Mouse (Mus musculus) erythroblast, embryonic 14.5 days (primary cell): ENCODE results near the gene Nradd. TPM values are rescaled to one million over a fixed set of nuclear protein-coding genes. Genes with fewer than 3 reads are reported as not detected.

Source experiments
- H3K27me3 ChIP-seq: 2 replicates; pipeline ENCODE4 v1.6.1; 2012; ENCODE audit warnings: inconsistent platforms; ENCODE audit not compliant: control insufficient read depth
- H3K36me3 ChIP-seq: 2 replicates; pipeline ENCODE4 v1.6.1; 2012; ENCODE audit warnings: mild to moderate bottlenecking, inconsistent platforms; ENCODE audit not compliant: control insufficient read depth
- H3K4me1 ChIP-seq: 2 replicates; pipeline ENCODE4 v1.6.1; 2012; ENCODE audit warnings: inconsistent platforms; ENCODE audit not compliant: control insufficient read depth
- H3K4me3 ChIP-seq: replicated peaks from 2 replicates; pipeline ENCODE3; 2012; ENCODE audit warnings: moderate library complexity, mild to moderate bottlenecking, inconsistent platforms
- H3K9me3 ChIP-seq: 2 replicates; pipeline ENCODE4 v1.6.1; 2012; ENCODE audit warnings: low read length, inconsistent platforms, mixed read lengths; ENCODE audit not compliant: control insufficient read depth
- GATA1 ChIP-seq: IDR thresholded peaks from 2 replicates; pipeline ENCODE4 v1.6.1; 2012; ENCODE audit warnings: low read length, inconsistent platforms, mixed read lengths
- TAL1 ChIP-seq: IDR thresholded peaks from 3 replicates; pipeline ENCODE4 v1.6.1; 2012; ENCODE audit warnings: low read length, inconsistent platforms, mixed read lengths
- polyA plus RNA-seq: library from polyadenylated mRNA; stranded (reverse); fragments of >175 nt; gene quantifications from 2 replicates; pipeline ENCODE4 v1.2.3, GENCODE M21; 2012

Gene Nradd
- polyA plus RNA-seq, 1 experiment, result 0.05 TPM

DNA sequence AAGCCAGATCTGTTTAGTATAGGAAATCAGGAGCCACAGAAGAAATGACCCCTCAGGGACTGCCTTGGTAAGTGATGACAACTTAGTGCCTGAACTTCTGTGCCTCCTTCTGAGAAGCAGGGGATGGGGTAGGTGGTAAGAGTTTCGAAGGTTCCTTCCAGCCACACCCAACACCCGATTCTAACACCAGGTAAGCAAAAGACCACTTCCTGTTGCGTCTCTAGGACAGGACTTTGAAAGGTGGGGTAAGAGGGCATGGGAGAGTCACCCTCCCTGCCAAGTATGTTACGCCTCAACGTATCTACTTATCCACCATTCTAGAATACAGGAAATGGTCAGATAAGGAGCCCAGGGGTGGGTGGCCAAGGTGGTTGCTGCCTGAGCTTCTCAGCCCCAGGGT is 16.8 kb upstream of the Nradd start:
- H3K27me3 ChIP-seq, result no peaks in the 10 kb centered on the region; the same call in 1 of the 2 replicates
- H3K9me3 ChIP-seq, result no peaks in the 10 kb centered on the region
- TF ChIP-seq GATA1, result no peak
- TF ChIP-seq TAL1, result no peak
- H3K4me1 ChIP-seq, result peaks cover 9% of the 10 kb centered on the region
- peaks cover 3% of the 10 kb centered on the region; the same call in 1 of the 2 replicates for H3K36me3 ChIP-seq
- no peak overlapping the region for H3K4me3 ChIP-seq

DNA sequence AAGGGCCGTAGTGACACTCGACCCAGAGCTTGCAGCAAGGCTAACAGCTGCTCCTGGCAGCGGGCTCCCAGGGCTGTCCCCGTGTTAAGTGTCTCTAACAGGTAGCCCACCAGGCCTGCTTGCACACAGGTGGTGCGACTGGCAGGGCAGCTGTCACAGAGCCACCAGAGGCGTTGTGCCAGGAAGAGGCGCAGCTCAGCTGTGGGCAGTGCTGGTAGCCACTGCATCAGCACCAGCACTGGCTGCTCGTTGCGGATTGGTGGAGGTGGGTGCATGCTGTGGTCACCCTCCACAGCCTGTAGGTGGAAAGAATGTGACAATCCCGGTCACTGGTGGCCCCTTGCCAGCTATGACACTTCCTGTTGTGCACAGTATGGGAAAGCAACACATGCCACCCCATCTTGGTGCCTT is 14.4 kb upstream of the Nradd start:
- no peaks in the 10 kb centered on the region for H3K27me3 ChIP-seq
- no peak for TF ChIP-seq GATA1
- TF ChIP-seq TAL1, result no peak
- no peaks in the 10 kb centered on the region for H3K4me1 ChIP-seq
- H3K4me3 ChIP-seq, result no peak overlapping the region
- no peaks in the 10 kb centered on the region for H3K9me3 ChIP-seq
- peaks cover 5% of the 10 kb centered on the region for H3K36me3 ChIP-seq

DNA sequence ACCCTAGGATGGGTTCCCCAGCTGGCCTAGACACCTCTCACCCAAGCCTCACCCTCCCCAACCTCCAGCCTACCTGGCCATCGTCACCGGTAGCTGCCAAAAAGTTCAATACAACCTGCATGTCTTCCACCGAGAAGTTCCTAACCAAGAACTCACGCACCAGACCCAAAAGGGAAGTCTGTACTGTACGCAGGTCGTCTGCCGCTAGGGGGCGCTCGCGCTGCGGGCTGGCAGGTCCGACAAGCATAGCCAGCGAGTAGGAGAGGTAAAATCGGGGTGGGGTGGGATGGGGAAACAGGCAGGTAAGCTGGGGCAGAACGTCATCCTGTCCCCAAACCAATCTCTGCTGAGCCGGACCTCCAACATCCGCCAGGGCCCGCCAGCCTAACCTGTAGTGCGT is 11.0 kb upstream of the Nradd start:
- Histone ChIP-seq H3K4me3 (no peak overlapping the region), H3K27me3 (no peaks in the 10 kb centered on the region), H3K4me1 (no peaks in the 10 kb centered on the region), H3K9me3 (no peaks in the 10 kb centered on the region), H3K36me3 (peaks cover 12% of the 10 kb centered on the region)
- TF ChIP-seq GATA1, result no peak

DNA sequence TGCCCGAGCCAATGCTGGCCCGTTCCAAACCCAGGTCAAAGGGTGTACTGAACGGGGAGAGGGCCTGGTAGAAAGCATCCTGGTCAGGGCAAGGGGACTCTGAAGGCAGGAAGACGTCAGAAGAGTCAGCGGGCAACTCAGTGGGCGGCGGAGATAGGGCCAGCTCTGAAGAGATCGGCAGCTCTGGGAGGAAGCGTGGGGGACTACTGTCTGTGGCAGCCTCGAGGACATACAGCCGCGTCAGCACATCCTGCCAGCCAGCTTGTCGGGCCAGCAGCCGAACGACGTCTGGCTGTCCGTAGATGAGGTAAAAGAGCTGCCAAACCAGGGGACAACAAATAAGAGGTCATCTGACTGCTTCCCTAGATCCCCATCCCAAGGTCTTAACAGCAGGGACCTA is 9.6 kb upstream of the Nradd start:
- H3K9me3 ChIP-seq, result no peaks in the 10 kb centered on the region
- TF ChIP-seq TAL1, result no peak
- TF ChIP-seq GATA1, result no peak
- peaks cover 12% of the 10 kb centered on the region for H3K36me3 ChIP-seq
- no peaks in the 10 kb centered on the region for H3K27me3 ChIP-seq
- no peaks in the 10 kb centered on the region for H3K4me1 ChIP-seq
- no peak overlapping the region for H3K4me3 ChIP-seq

DNA sequence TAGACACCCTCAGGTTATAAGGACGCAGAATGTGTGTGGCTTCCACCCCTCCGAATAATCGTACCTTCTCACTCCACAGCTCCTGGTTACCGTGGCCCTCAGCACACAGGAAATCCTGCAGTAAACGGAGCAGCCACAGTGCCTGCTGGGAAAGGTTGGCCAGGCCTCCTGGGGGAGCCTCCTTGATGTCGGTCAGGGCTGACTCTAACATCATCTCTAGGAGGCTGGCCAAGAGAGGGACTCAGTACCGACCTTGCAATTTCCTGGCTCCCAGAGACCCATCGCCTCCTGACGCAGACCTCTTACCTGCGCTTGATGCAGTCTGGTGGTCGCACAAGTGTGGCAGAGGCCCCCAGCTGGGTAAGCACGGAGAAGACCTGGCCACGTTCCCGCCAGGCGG is 8.4 kb upstream of the Nradd start:
- H3K4me1 ChIP-seq, result no peaks in the 10 kb centered on the region
- peaks cover 16% of the 10 kb centered on the region for H3K36me3 ChIP-seq
- H3K27me3 ChIP-seq, result no peaks in the 10 kb centered on the region
- H3K9me3 ChIP-seq, result no peaks in the 10 kb centered on the region
- TF ChIP-seq GATA1 (no peak), TAL1 (no peak)
- H3K4me3 ChIP-seq, result no peak overlapping the region

DNA sequence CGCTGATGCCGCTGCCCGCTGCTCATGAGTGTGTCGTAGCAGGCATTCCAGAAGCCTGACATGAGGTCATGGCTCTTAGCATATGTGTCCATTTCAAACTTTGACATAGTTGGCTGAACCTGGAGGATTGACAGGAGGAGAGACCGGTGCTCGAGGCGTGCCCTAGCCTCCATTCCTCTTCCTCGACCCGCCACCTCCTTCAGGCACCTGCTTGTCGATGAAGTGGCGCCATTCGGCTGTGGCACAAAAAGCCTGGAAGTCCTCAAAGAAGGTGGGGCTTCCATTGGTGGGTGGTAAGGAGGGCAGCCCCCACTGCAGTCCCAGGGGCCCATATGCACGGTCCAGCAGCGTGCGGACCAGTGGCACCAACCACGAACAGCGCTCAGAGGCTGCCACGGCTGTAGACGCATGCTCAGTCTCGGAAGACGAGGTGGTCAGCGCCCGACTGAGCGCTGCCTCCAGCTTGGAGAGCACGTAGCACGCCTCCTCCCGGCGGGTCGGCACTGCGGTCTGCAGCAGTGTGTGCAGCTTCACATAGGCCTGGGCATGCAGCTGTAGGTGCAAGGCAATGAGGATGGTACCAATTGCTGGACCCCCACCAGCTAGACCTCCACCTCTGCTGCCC is 7.5 kb upstream of the Nradd start:
- no peak for TF ChIP-seq GATA1
- no peak for TF ChIP-seq TAL1
- peaks cover 16% of the 10 kb centered on the region for H3K36me3 ChIP-seq
- no peaks in the 10 kb centered on the region for H3K27me3 ChIP-seq
- no peaks in the 10 kb centered on the region for H3K9me3 ChIP-seq
- no peaks in the 10 kb centered on the region for H3K4me1 ChIP-seq
- H3K4me3 ChIP-seq, result no peak overlapping the region

DNA sequence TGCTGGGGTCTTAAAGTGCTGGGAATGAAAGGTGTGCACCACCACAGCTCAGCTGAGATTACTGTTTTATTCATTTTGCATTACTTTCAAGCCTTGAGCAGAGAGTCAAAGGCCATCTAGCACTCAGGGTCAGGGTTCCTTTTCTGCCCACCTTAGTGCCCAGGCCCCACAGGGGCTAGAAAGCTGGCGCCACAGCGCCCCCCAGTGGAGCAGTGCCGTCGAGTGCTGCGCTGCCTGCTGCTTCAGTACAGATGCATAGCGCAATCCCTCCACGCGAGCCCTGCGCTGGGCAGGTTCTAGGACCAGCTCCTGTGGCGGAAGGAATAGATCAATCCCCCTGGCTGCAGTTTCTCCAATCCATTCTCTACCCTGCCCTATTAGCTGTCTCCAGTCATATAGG is 6.9 kb upstream of the Nradd start:
- H3K36me3 ChIP-seq, result peaks cover 16% of the 10 kb centered on the region
- no peaks in the 10 kb centered on the region for H3K27me3 ChIP-seq
- no peaks in the 10 kb centered on the region for H3K9me3 ChIP-seq
- TF ChIP-seq TAL1 (no peak), GATA1 (no peak)
- H3K4me1 ChIP-seq, result no peaks in the 10 kb centered on the region
- H3K4me3 ChIP-seq, result no peak overlapping the region

DNA sequence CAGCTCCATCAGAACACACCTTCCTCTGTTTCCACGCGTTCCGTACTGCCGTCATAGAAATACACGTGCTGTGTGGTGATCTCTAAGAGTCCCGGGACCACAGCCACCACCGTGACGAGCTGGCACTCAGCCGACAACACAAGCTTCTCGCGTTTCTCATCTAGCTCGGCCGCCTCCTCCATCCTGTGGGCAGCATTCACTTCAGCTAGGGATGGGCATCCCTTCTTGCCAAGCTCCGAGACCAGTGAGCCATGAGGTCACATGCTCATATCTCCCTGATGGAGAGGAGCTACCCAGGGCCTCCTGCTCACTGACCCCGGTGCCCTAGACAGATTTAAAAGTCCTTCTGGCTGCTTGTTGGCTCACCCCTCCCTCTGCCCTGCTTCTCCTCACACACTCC is 5.9 kb upstream of the Nradd start:
- TF ChIP-seq TAL1 (no peak), GATA1 (no peak)
- Histone ChIP-seq H3K27me3 (no peaks in the 10 kb centered on the region), H3K9me3 (no peaks in the 10 kb centered on the region), H3K4me1 (peaks cover 2% of the 10 kb centered on the region), H3K4me3 (no peak overlapping the region), H3K36me3 (peaks cover 16% of the 10 kb centered on the region)

DNA sequence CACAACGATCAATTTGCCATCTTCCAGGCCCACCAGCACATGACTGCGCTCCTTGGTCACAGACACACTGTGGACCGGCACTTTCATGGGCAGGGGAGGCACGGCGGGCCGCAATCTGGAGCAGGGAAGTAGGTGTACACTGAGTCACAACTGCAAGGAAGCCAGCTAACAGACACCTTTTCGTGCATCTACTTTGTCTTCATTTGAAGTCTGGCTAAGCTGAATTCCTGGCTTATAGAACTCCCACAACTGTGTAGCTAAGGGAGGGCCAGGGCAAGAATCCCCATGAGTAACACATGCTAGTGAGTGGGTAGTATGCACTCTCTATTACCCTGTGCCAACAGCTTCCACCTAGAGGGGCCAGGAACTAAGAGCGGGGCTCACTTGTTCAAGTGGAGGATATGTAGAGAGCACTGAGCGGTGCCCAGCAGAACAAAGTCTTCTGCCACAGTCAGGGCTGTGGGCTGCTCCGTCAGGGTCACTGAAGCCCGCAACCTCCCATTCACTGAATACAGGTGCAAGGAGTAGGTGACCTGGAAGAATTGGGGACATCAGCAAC is 1.2 kb upstream of the Nradd start:
- Histone ChIP-seq H3K9me3 (no peaks in the 10 kb centered on the region), H3K36me3 (peaks cover 14% of the 10 kb centered on the region), H3K27me3 (no peaks in the 10 kb centered on the region), H3K4me1 (peaks cover 17% of the 10 kb centered on the region), H3K4me3 (peak overlapping the region; percentile 67)
- no peak for TF ChIP-seq GATA1
- no peak for TF ChIP-seq TAL1
